Mouse (Mus musculus) liver, postnatal 0 days (tissue): Measurements from ENCODE around the gene Vmp1. TPM values are rescaled to one million over a fixed set of nuclear protein-coding genes. Genes with fewer than 3 reads are reported as not detected.

Source experiments
- ATAC-seq: fragments of 200-750 bp; cut with Nextera tagmentation; 2 replicates; pipeline ENCODE4 v1.8.0; 2017; ENCODE audit warnings: mild to moderate bottlenecking, moderate library complexity
- DNase-seq: peaks from one replicate; pipeline ENCODE4 v3.0.0-alpha.2; 2016
- H3K27ac ChIP-seq: fragments of 300-500 bp; sonication (generic); 2 replicates; pipeline ENCODE4 v1.5.1; 2014; ENCODE audit warnings: antibody characterized with exemption, moderate library complexity, mild to moderate bottlenecking, low read depth
- H3K27me3 ChIP-seq: fragments of 300-500 bp; sonication (generic); 2 replicates; pipeline ENCODE4 v1.6.1; 2014; ENCODE audit warnings: low read length, control low read depth, mixed read lengths; ENCODE audit not compliant: insufficient read depth
- H3K36me3 ChIP-seq: fragments of 300-500 bp; sonication (generic); replicated peaks from 2 replicates; pipeline ENCODE4 v1.6.1; 2014; ENCODE audit warnings: mild to moderate bottlenecking, control low read depth, low read length, moderate library complexity, mixed read lengths; ENCODE audit not compliant: insufficient read depth
- H3K4me1 ChIP-seq: fragments of 300-500 bp; sonication (generic); 2 replicates; pipeline ENCODE4 v1.6.1; 2014; ENCODE audit warnings: antibody characterized with exemption, mild to moderate bottlenecking, control low read depth; ENCODE audit not compliant: insufficient read depth
- H3K4me2 ChIP-seq: fragments of 300-500 bp; sonication (generic); 2 replicates; pipeline ENCODE4 v1.6.1; 2014; ENCODE audit warnings: low read depth, mild to moderate bottlenecking, low read length, moderate library complexity, mixed read lengths
- H3K4me3 ChIP-seq: fragments of 300-500 bp; sonication (generic); 2 replicates; pipeline ENCODE4 v1.5.1; 2014; ENCODE audit warnings: low read depth, low read length
- H3K9ac ChIP-seq: fragments of 300-500 bp; sonication (generic); replicated peaks from 2 replicates; pipeline ENCODE4 v1.6.1; 2014; ENCODE audit warnings: mild to moderate bottlenecking, moderate library complexity
- H3K9me3 ChIP-seq: fragments of 300-500 bp; sonication (generic); 2 replicates; pipeline ENCODE4 v1.6.1; 2016; ENCODE audit warnings: mild to moderate bottlenecking, control low read depth, low read length, mixed read lengths
- CTCF ChIP-seq: sonication (generic); IDR thresholded peaks from 2 replicates; pipeline ENCODE4 v1.5.1; 2016; ENCODE audit warnings: antibody characterized with exemption, low read depth
- EP300 ChIP-seq: IDR thresholded peaks from 2 replicates; pipeline ENCODE4 v1.6.1; 2016; ENCODE audit warnings: antibody characterized with exemption, low read depth, mild to moderate bottlenecking
- WGBS: fragments of 180-500 bp; shearing (Covaris S2); extraction: QIAGEN DNeasy Blood & Tissue Kit; methylation state at CpG from one replicate; pipeline ENCODE4 v1.1.7; 2014; ENCODE audit not compliant: insufficient replicate concordance; 5-methylcytosine and 5-hydroxymethylcytosine counted together
- polyA plus RNA-seq: library from polyadenylated mRNA; unstranded; fragments of >200 nt; fragmentation: Nextera tagmentation; extraction: Ambion mirVana; gene quantifications from 2 replicates; pipeline ENCODE4 v1.2.1, GENCODE M21; 2015

The Vmp1 gene
- polyA plus RNA-seq, 1 experiment from 2014 or later = 125 TPM

GRCm38 (mm10) chr11:86581943-86582542 lies 101.6 kb downstream of the Vmp1 start:
- DNase-seq (peak; percentile 41), ATAC-seq (no peak)
- Histone ChIP-seq H3K27ac (peak overlapping the region; percentile 90), H3K9me3 (no peaks in the 10 kb centered on the region), H3K4me2 (peak overlapping the region; percentile 68), H3K27me3 (no peaks in the 10 kb centered on the region), H3K4me3 (peak overlapping the region; percentile 35), H3K9ac (peak overlapping the region; percentile 53; the same call in 1 of the 2 replicates), H3K4me1 (peaks cover 45% of the 10 kb centered on the region), H3K36me3 (no peaks in the 10 kb centered on the region)
- WGBS = 62% methylated on average over 12 of the region's 12 CpGs
- TF ChIP-seq EP300 = no peak
- no peak for TF ChIP-seq CTCF

GRCm38 (mm10) chr11:86581250-86581753 lies 102.3 kb downstream of the Vmp1 start:
- H3K27ac ChIP-seq = peak overlapping the region; percentile 90
- no peaks in the 10 kb centered on the region for H3K36me3 ChIP-seq
- no peaks in the 10 kb centered on the region for H3K27me3 ChIP-seq
- DNase-seq = peak; percentile 64
- peak overlapping the region; percentile 35 for H3K4me3 ChIP-seq
- peak overlapping the region; percentile 53 for H3K9ac ChIP-seq
- TF ChIP-seq CTCF (no peak), EP300 (peak; percentile 18; the same call in 1 of the 2 replicates)
- peaks cover 53% of the 10 kb centered on the region for H3K4me1 ChIP-seq
- H3K9me3 ChIP-seq = no peaks in the 10 kb centered on the region
- peak overlapping the region; percentile 68 for H3K4me2 ChIP-seq
- peak; percentile 34 for ATAC-seq
- WGBS = 4% methylated on average over 11 of the region's 11 CpGs

- H3K4me1 ChIP-seq = peaks cover 58% of the 10 kb centered on the region
- peak overlapping the region; percentile 53 for H3K9ac ChIP-seq
- TF ChIP-seq EP300 (peak; percentile 46), CTCF (no peak)
- H3K27ac ChIP-seq = peak overlapping the region; percentile 90
- H3K36me3 ChIP-seq = no peaks in the 10 kb centered on the region
- peak; percentile 51 for DNase-seq
- no peaks in the 10 kb centered on the region for H3K9me3 ChIP-seq
- peak overlapping the region; percentile 35 for H3K4me3 ChIP-seq
- peak; percentile 65 for ATAC-seq
- no peaks in the 10 kb centered on the region for H3K27me3 ChIP-seq
- WGBS = 67% methylated on average over 9 of the region's 9 CpGs
- peak overlapping the region; percentile 68 for H3K4me2 ChIP-seq
Measured at GRCm38 (mm10) chr11:86580319-86581113, 103.1 kb downstream of the Vmp1 start.

- H3K9me3 ChIP-seq = no peaks in the 10 kb centered on the region
- H3K27me3 ChIP-seq = no peaks in the 10 kb centered on the region
- H3K36me3 ChIP-seq = no peaks in the 10 kb centered on the region
- H3K27ac ChIP-seq = peak overlapping the region; percentile 90
- no peak for ATAC-seq
- 65% methylated on average over 10 of the region's 10 CpGs for WGBS
- no peak for TF ChIP-seq EP300
- TF ChIP-seq CTCF = no peak
- peak overlapping the region; percentile 17; the same call in 1 of the 2 replicates for H3K9ac ChIP-seq
- H3K4me2 ChIP-seq = peak overlapping the region; percentile 68; the same call in 1 of the 2 replicates
- no peak overlapping the region for H3K4me3 ChIP-seq
- DNase-seq = no peak
- H3K4me1 ChIP-seq = peaks cover 61% of the 10 kb centered on the region
Measured at GRCm38 (mm10) chr11:86579731-86580318, 103.8 kb downstream of the Vmp1 start.

DNA sequence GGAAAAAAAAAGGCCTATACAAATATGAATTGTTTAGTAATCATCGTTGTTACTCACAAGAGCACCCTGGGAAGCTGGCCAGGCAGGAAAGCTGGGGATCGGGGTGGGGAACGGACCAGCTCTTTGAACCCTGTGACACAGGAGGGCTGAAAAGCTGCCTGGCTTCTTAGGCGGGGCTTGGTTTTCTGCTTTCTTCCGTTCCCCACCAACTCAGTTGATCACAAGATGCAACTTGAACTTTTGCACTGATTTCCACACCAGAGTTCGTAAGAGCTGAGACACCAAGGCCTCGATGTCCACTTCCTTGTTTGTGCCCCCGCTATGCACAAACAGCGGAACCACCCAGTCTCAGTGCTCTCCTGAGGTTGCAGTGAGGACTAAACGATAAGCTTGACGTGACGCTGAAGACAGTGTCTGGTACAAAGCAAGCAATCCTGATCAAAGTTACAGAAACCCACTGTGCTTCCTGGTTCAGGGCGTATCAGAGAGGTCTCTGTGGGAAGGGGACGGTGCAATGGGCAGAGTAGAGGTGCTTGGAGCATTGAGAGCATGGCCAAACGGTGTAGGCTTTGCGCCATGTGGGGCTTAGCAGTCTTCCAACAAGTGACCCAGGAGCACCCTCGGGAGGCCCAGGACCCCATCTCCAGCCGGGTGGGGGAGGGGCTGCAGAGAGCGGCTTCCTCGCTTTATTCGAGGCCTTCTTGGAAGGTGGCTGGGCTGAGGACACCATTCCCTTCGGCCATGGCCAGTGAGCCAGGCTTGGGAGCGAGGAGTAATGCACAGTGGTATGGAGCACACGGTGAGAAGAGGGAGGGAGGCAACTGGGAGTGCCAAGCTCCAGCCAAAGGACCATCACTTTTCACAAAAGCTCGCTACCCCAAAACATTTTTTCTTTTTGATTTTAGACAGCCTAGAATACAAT lies 104.6 kb downstream of the Vmp1 start:
- DNase-seq = peak; percentile 57
- H3K27ac ChIP-seq = peak overlapping the region; percentile 90
- H3K9ac ChIP-seq = peak overlapping the region; percentile 16; the same call in 1 of the 2 replicates
- no peaks in the 10 kb centered on the region for H3K36me3 ChIP-seq
- peak; percentile 21 for ATAC-seq
- TF ChIP-seq EP300 = no peak; the same call in 1 of the 2 replicates
- no peak for TF ChIP-seq CTCF
- 45% methylated on average over 25 of the region's 25 CpGs for WGBS
- no peaks in the 10 kb centered on the region for H3K9me3 ChIP-seq
- H3K4me3 ChIP-seq = no peak overlapping the region
- peaks cover 61% of the 10 kb centered on the region for H3K4me1 ChIP-seq
- H3K27me3 ChIP-seq = no peaks in the 10 kb centered on the region
- H3K4me2 ChIP-seq = peak overlapping the region; percentile 20
